Mouse (Mus musculus) T-helper 17 cell (primary cell): ENCODE data around the gene Mpdu1.
"Not testable (repeated sequence)": the region's sequence is repeated elsewhere in the genome, so short reads cannot be mapped to it uniquely, and the experiment has no call there.

ENCODE experiments used
- in situ Hi-C, 2 experiments: fragments of 300-600 bp; cut with MboI, MseI; formaldehyde crosslinking; loops; 1 replicate in 1 of 2; 2 replicates in 1 of 2; pipeline ENCODE4 v1.15.1; 2025; ENCODE audit warnings: high pct_unique_total_duplicates in 2 of 2

The Mpdu1 gene

GRCm38 (mm10) chr11:69662213-69662966 lies at the start of gene Mpdu1:
Gene Mpdu1 (minus strand): TSS chr11:69662642.
- in situ Hi-C loops: no loop called here

GRCm38 (mm10) chr11:69711082-69711481 lies 48.6 kb upstream of the Mpdu1 start:
- in situ Hi-C loops: no loop called here

- in situ Hi-C loops: no loop called here
These were observed 48.0 kb upstream of the Mpdu1 start for GRCm38 (mm10) chr11:69710470-69710869.

- in situ Hi-C loops: no loop called here
These were observed 47.4 kb upstream of the Mpdu1 start for GRCm38 (mm10) chr11:69709554-69710446.

- in situ Hi-C loops: no loop called here
These were observed 46.3 kb upstream of the Mpdu1 start for GRCm38 (mm10) chr11:69708614-69709265.

GRCm38 (mm10) chr11:69707873-69708381 lies 45.5 kb upstream of the Mpdu1 start:
- in situ Hi-C loops: no loop called here

- in situ Hi-C loops: no loop called here
These were observed 45.0 kb upstream of the Mpdu1 start for GRCm38 (mm10) chr11:69707480-69707847.

- in situ Hi-C loops: no loop called here
These were observed 44.5 kb upstream of the Mpdu1 start for GRCm38 (mm10) chr11:69706775-69707479.

GRCm38 (mm10) chr11:69704613-69705010 lies 42.2 kb upstream of the Mpdu1 start:
- in situ Hi-C loops: no loop called here

- in situ Hi-C loops: no loop called here
These were observed 41.6 kb upstream of the Mpdu1 start for GRCm38 (mm10) chr11:69703814-69704612.

- in situ Hi-C loops: not testable (repeated sequence)
These were observed 40.9 kb upstream of the Mpdu1 start for GRCm38 (mm10) chr11:69703381-69703780.

GRCm38 (mm10) chr11:69702886-69703285 lies 40.4 kb upstream of the Mpdu1 start:
- in situ Hi-C loops: not testable (repeated sequence)

- in situ Hi-C loops: no loop called here
These were observed 37.2 kb upstream of the Mpdu1 start for GRCm38 (mm10) chr11:69699595-69699994.

GRCm38 (mm10) chr11:69698574-69698973 lies 36.1 kb upstream of the Mpdu1 start:
- in situ Hi-C loops: no loop called here

GRCm38 (mm10) chr11:69697396-69697795 lies 35.0 kb upstream of the Mpdu1 start:
- in situ Hi-C loops: no loop called here

- in situ Hi-C loops: no loop called here
These were observed 33.1 kb upstream of the Mpdu1 start, which contains the start of the genes Tnfsf12 and Tnfsfm13 for GRCm38 (mm10) chr11:69695361-69696181. Gene Tnfsf12 (minus strand): TSS chr11:69695849. Gene Tnfsfm13 (minus strand): TSS chr11:69696098.

GRCm38 (mm10) chr11:69695046-69695360 lies 32.6 kb upstream of the Mpdu1 start:
- in situ Hi-C loops: no loop called here

GRCm38 (mm10) chr11:69693421-69693965 lies 31.1 kb upstream of the Mpdu1 start:
- in situ Hi-C loops: loop anchor here in 1 of 2 experiments (5.0 kb wide), 1 partner anchor 49 kb away; no protein-coding TSS in a partner anchor

- in situ Hi-C loops: loop anchor here in 1 of 2 experiments (5.0 kb wide), 1 partner anchor 49 kb away; no protein-coding TSS in a partner anchor
These were observed 30.4 kb upstream of the Mpdu1 start for GRCm38 (mm10) chr11:69692863-69693262.
